Mouse (Mus musculus) gastrocnemius, postnatal 4 days (tissue): ENCODE measurements around the gene Gm21974. TPM values are rescaled to one million over a fixed set of nuclear protein-coding genes. Genes with fewer than 3 reads are reported as not detected.
A peak's percentile ranks its signal among the peaks of the same experiment; 100 is the strongest.
"Not testable (repeated sequence)": the region's sequence is repeated elsewhere in the genome, so short reads cannot be mapped to it uniquely, and the experiment has no call there.

ENCODE experiments used
- DNase-seq, 2 experiments: peaks; one replicate each; pipeline ENCODE4 v3.0.0; 2021 to 2022; ENCODE audit warnings: low spot score in 2 of 2, mixed read lengths in 2 of 2
- total RNA-seq, 2 experiments: library from RNA; stranded (reverse); gene quantifications; 2 replicates each; pipeline ENCODE4 v1.2.3; 2021

Gene Gm21974
- total RNA-seq, 2 experiments from 2014 or later: not detected

GRCm38 (mm10) chr7:127918203-127918602 is 22.9 kb upstream of the Gm21974 start:
- DNase-seq: no peak

GRCm38 (mm10) chr7:127915293-127915692 is 20.0 kb upstream of the Gm21974 start:
- DNase-seq: no peak

DNA sequence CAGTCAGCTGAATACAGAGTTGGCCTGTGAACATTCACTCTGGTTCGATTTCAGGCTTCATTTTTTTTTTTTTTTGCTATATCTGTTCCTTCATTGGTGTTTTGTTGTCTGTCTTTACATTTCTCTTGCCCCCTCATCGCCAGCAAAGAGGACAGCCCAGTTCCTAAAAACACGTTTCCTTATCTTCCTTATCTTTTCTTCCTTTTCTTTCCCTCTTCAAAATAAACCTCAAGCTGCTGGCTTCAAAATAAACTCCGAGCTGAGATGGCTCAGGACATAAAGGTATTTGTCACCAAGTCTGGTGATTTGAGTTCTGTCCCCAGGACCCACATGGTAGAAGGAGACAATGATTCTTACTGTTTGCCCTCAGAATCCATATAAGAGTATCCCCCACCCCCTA is 17.7 kb upstream of the Gm21974 start:
- DNase-seq: no peak

DNA sequence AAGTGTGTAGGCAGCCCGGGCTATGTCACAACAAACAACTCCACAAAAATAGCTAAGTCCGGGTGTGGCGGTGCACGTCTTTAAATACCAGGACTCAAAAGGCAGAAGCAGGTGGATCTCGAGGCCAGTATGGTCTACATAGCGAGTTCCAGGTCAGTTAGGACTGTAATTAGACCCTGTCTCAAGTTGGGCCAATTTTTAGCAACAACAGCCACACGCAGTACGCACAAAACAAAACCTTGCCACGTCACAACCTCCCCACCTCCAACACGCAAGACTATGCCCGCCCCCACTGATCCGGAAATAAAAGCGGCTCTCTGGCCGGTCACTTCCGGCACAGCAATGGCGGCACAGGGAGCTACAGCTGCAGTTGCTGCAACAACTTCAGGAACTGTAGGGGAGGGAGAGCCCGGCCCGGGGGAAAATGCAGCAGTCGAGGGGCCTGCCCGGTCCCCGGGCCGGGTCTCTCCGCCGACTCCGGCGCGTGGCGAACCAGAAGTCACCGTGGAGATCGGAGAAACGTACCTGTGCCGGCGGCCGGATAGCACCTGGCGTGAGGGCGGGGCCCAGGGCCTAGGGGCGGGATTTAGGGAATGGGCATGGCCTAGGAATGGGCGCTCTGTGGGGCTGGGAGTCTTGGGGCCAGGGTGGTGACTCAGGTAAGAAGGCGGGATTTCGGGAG is 17.1 kb upstream of the Gm21974 start, which contains the start of gene Kat8:
TSS of gene Kat8 (plus strand) at position 327 of the 682 bp plus-strand sequence.
- peak; percentile 74 to 87 for DNase-seq

DNA sequence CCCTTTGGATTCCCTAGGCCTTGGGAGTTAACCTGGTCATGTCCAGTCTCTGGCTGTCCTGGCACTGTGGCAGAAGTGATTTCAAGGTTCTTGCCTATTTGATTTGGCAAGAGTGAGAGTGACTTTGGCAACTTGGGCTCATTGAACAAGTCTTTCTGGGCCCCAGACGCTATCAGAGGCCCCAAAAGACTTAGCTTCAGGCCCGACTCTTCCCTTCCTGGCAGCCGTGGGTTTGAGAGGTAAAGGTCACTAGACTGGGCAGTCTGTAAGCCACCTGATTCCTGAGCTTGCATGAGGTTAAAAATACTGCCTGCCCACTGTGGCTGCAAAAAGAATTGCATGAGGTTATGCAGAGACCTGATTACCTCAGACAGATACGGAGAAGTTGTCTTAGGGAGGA is 13.4 kb upstream of the Gm21974 start:
- no peak for DNase-seq

DNA sequence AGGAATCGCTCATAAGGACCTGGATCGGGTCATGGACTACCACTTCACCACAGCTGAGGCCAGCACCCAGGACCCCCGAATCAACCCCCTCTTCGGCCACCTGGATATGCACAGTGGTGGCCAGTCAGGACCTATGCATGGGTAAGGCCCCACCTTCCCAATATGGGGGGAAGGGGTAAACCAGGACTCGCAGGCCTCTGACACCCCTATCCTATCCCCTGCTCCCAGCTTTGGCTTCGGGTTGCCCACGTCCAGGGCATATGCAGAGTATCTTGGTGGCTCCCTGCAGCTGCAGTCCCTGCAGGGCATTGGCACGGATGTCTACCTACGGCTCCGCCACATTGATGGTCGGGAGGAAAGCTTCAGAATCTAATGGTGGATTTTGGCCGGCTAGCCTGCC is 12.7 kb upstream of the Gm21974 start:
- no peak for DNase-seq

DNA sequence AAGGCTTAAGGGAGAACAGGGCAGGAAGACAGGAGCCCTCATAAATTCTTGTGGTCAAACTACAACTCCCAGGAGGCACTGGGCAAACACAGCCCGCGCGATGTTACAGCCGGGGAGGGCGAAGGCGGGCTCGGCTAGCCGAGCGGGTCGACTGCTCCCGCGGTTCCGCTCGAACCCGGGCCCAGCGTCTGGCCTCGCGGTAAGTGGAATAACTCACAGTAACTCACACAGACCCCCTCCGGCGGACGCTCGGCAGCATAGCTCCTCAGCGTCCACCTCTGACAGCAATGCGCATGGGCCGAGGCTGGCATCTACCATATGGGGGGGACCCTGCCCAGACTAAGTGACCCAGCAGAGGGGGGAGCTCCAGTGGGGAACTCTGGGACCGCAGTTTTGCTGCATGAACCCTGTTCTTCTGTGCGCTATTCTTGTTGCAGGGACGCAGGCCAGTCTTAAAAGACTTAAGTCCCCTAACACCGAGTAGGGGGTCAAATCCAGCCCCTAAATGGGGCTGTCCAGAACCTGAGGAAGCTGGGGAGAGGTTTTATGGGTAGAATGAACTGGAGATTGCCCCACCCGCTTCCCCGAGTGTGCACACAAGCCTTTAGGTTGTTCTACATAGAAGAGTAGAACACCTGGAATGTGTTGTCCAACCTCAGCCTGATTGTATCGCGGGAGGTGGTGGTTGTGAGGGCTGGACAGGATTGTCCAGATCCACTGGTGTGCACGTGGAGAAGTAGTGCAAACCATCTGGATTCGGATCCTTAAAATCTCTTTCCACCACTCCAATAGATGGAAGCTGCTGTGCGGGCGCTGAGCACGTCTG is 8.9 kb upstream of the Gm21974 start, which contains the start of gene Bckdk:
TSS of gene Bckdk (plus strand) at position 112 of the 826 bp plus-strand sequence.
- peak; percentile 70 to 78 for DNase-seq

GRCm38 (mm10) chr7:127901772-127902171 is 6.5 kb upstream of the Gm21974 start:
- no peak for DNase-seq

DNA sequence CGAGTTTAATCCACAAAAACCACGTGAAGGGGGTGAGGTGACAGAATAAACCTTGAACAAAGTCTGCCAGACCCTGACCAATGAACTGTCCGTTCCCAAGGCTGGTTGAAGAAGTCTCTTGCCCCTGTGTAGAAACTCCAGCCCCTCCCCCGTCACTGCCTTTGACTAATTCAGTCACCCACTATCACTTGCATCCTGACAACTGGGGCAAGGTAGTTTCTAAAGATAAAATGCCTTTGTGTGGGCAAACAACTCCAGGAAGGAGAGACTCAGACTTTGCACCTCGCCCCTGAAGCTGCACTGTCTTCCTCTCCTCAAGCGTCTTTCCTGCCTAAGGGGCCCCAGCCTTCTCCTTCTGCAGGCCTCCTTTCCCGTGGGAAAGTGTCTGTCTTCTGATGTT is 4.7 kb upstream of the Gm21974 start:
- no peak for DNase-seq

DNA sequence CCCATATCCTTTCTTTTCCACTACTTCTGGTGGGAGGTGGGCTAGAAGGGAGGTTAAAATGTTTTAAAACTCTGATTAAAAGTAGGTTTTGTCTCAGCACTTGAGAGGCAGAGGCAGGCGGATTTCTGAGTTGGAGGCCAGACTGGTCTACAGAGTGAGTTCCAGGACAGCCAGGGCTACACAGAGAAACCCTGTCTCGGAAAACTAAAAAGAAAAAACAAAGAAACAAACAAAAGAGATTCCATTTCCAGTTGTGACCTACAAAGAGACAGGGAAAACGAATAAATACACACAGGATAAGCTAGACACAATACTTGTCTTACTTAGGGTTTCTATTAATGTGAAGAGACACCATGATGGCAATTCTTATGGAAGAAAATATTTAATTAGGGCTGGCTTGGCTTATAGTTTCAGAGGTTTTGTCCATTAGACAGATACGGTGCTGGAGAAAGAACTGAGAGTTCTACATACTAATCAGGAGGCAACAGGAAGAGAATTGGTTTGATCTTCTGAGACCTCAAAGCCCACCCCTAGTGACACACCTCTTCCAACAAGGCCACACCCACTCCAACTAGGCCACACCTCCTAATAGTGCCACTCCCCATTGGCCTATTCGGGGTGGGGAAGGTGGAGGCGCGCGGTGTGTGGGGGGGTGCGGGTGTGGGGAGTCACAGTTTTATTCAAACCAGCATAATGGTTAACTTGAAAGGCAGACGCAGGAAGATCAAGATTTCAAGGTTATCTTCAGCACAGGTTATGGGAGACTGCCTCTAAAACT is 3.1 kb upstream of the Gm21974 start:
- no peak for DNase-seq

- no peak for DNase-seq
Observed at GRCm38 (mm10) chr7:127897542-127897941, 2.3 kb upstream of the Gm21974 start.

GRCm38 (mm10) chr7:127896384-127896783 is 1.1 kb upstream of the Gm21974 start:
- peak in 1 of 2 experiments; percentile 66 for DNase-seq

DNA sequence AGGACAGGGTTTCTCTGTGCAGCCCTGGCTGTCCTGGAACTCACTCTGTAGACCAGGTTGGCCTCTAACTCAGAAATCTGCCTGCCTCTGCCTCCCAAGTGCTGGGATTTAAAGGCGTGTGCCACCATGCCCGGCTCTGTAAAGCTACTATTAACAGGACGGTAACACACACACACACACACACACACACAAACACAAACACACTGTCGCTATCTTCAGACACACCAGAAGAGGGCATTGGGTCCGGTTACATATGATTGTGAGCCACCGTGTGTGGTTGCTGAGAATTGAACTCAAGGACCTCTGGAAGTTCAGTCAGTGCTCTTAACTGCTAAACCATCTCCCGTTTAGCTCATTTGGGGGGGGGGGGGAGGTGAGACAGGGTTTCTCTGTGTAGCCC is 637 bp upstream of the Gm21974 start:
- not testable (repeated sequence) for DNase-seq

- DNase-seq: no peak
Observed at GRCm38 (mm10) chr7:127894480-127894879, 774 bp downstream of the Gm21974 start.

GRCm38 (mm10) chr7:127890798-127891197 is 4.5 kb downstream of the Gm21974 start, which contains the start of gene Prss53:
Prss53 (minus strand) TSS chr7:127890970.
- DNase-seq: no peak

DNA sequence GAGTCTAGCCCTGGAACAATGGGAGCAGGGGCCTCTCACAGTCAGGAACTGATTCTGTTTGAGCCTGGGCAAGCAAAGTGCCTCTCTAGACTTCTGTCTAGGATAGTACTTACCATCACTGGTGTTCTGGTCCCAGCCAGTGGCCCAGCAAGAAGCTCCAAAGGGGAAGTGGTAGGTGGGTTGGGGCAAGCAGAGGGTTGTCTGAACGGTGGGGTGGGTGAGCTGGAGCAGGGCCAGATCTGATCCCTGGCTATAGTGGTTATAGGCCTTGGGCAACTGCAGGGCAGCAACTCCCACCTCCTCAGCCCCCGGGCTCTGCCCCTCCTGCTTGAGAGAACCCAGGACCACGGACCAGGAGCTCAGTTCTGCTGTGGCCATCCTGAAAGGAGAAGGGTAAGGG is 6.4 kb downstream of the Gm21974 start:
- no peak for DNase-seq

- no peak for DNase-seq
Observed at GRCm38 (mm10) chr7:127887781-127888180, 7.5 kb downstream of the Gm21974 start.

DNA sequence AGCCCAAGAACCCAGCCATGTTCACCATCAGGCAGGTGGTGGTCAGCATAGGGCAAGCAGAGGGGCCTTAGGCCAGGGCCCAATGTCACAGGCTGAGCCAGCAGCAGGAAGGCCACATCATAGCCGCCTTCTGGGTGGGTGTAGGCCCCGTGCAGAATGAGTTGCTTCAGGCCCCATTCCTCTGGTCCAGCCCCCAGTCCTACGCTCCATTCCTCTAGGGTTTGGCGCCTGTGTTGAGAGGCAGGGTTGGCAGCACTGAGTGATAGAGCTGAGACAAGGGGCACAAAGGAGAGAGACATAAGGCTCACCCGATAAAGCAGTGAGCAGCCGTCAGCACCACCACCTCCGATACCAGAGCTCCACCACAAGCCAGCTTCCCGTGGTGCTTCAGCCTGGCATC is 8.1 kb downstream of the Gm21974 start:
- DNase-seq: no peak

DNA sequence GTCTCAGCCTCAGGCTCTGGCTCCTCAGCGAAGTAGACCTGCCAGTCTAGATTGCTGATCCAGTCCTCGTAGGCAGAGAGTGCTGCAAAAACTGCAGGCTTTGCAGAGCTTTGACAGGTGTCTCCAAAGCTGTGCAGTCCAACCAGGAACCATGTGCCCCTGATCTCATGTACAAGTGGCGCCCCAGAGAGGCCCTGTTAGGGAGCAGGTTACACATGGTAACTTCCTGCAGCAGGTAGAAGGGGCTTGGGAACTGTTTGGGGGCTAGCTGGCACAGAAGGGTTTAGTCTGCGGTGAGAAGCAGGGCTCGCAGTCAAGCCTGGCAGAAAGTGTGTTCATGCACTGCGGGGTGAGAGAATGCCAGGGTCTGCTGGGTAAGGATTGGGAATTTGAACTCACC is 8.7 kb downstream of the Gm21974 start:
- DNase-seq: no peak

DNA sequence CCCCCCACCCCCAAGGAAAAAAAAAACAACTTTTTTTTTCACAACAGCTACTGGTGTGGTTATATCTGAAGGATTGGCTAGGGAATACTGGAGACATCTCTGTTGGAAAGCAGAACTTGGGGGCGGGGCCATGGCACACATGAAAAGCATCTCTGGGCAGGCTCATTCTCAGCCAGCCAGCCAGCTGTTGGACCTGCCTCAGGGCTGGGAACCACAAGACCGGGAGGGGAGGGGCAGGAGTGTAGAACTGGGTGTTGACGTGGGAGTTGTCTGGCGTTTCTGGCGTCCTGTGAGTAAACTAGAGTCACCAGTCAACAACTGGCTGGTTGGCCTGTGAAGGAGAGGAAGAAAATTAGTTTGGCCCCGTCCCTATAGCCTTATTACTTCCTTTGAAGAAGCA is 9.3 kb downstream of the Gm21974 start:
- DNase-seq: peak in 1 of 2 experiments; percentile 60

DNA sequence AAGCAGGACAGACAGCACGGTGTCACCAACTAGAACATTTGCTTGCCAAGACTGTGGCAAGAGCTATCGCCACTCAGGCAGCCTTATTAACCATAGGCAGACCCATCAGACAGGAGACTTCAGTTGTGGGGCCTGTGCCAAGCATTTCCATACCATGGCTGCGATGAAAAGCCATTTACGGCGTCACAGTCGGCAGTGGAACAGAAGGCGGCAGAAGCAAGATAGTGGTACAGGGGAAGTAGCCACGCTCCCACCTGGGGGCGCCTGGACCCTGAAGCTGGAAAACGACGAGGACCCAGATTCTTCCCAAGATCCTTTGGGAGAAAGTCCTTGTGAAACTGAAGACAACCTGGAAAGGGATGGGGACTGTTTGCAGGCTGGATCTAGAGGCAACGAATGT is 14.8 kb downstream of the Gm21974 start:
- DNase-seq: no peak

DNA sequence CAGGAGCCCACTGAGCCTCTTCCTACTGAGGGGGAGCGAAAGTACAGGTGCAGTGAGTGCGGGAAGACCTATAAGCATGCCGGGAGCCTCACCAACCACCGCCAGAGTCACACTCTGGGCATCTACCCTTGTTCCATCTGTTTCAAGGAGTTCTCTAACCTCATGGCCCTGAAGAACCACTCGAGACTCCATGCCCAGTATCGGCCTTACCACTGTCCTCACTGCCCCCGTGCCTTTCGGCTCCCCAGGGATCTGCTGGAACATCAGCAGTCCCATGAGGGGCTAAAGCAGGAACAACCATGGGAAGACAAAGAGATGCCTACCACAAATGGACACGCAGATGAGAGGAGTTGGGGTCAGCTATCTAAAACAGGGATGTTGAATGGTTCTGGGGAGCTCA is 16.0 kb downstream of the Gm21974 start:
- no peak for DNase-seq
